Mouse (Mus musculus) embryonic facial prominence, embryonic 15.5 days (tissue): ENCODE results near the gene Patj. TPM values are rescaled to one million over a fixed set of nuclear protein-coding genes. Genes with fewer than 3 reads are reported as not detected.

Experiments
- ATAC-seq: fragments of 200-750 bp; cut with Nextera tagmentation; 2 replicates; pipeline ENCODE4 v1.8.0; 2017; ENCODE audit warnings: low read depth, moderate TSS enrichment; ENCODE audit not compliant: insufficient number of reproducible peaks, low FRiP score, low TSS enrichment
- H3K27ac ChIP-seq: fragments of 300-500 bp; sonication (generic); replicated peaks from 2 replicates; pipeline ENCODE4 v1.5.1; 2015; ENCODE audit warnings: mild to moderate bottlenecking, inconsistent platforms
- H3K27me3 ChIP-seq: fragments of 300-500 bp; sonication (generic); 2 replicates; pipeline ENCODE4 v1.6.1; 2015; ENCODE audit warnings: inconsistent platforms
- H3K36me3 ChIP-seq: fragments of 300-500 bp; sonication (generic); 2 replicates; pipeline ENCODE4 v1.6.1; 2015; ENCODE audit warnings: mild to moderate bottlenecking, inconsistent platforms
- H3K4me1 ChIP-seq: fragments of 300-500 bp; sonication (generic); 2 replicates; pipeline ENCODE4 v1.6.1; 2015; ENCODE audit warnings: inconsistent platforms
- H3K4me2 ChIP-seq: fragments of 300-500 bp; sonication (generic); replicated peaks from 2 replicates; pipeline ENCODE4 v1.6.1; 2015; ENCODE audit warnings: mild to moderate bottlenecking, inconsistent platforms
- H3K4me3 ChIP-seq: fragments of 300-500 bp; sonication (generic); replicated peaks from 2 replicates; pipeline ENCODE4 v1.5.1; 2015; ENCODE audit warnings: mild to moderate bottlenecking, inconsistent platforms
- H3K9ac ChIP-seq: fragments of 300-500 bp; sonication (generic); 2 replicates; pipeline ENCODE4 v1.6.1; 2015; ENCODE audit warnings: inconsistent platforms
- H3K9me3 ChIP-seq: fragments of 300-500 bp; sonication (generic); replicated peaks from 2 replicates; pipeline ENCODE4 v1.6.1; 2016; ENCODE audit warnings: inconsistent platforms
- WGBS: fragments of 180-500 bp; shearing (Covaris S2); methylation state at CpG from one replicate; pipeline ENCODE4 v1.1.7; 2015; 5-methylcytosine and 5-hydroxymethylcytosine counted together
- microRNA-seq: library from miRNA; unstranded; fragments of <30 nt; microRNA quantifications from one replicate; pipeline ENCODE4, GENCODE M21; 2016; ENCODE audit warnings: borderline number of aligned reads
- polyA plus RNA-seq: library from polyadenylated mRNA; unstranded; fragments of >200 nt; fragmentation: Nextera tagmentation; extraction: Ambion mirVana; gene quantifications from 2 replicates; pipeline ENCODE4 v1.2.1, GENCODE M21; 2015

Gene Patj
- polyA plus RNA-seq, 1 experiment from 2014 or later, result 10.4 TPM

DNA sequence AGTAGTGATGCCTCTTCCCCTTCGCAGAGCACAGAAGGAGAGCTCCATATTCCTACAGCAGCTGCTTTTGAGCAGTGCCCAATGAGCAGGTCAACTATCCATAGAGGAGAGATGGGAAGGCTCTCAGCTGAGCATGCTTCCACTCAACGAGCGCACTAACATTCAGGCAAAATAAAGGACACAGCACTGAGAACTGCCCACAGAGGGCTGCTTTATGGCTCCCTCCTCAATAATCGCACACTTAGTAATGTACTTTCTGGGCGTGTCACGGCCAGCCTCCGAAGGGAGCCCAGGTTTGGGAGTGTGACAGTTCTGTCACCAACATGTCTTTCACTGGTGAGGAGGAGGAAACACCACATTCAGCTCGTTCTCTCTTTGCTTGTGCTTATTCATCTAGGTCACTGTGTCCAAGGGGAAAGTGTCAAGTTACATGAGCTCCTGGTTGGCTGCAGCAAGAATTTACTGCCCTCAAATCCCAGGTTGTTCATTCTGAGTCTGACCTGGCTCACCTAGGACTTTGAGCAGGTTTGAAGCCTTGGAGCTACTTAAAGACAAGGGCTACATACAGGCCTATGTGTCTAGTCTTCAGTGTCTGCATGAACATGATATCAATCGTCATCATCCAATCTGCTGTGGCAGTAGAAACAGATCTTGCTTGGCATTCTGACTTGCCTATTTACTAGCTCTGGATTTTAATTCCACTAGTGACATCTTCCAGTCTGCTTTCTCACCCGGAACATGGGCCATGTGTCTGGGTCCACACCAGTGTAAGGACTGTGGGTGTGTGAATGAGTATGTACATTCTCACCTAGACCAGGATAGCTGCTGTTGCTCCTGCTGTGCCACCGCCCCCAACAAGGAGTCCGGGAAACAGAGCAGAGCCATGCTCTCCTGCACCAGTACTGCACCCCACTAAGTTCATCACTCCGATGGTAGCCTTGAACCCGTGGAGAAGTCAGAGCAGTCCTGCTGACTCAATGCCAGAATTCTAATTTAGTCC, 371.8 kb downstream of the Patj start:
- WGBS, result 76% methylated on average over 14 of the region's 14 CpGs
- Histone ChIP-seq H3K27ac (no peak overlapping the region), H3K36me3 (peaks cover 15% of the 10 kb centered on the region), H3K9ac (no peak overlapping the region), H3K27me3 (no peaks in the 10 kb centered on the region), H3K4me3 (no peak overlapping the region), H3K4me2 (no peak overlapping the region), H3K9me3 (no peaks in the 10 kb centered on the region), H3K4me1 (no peaks in the 10 kb centered on the region)
- ATAC-seq, result no peak

Small RNA genes lying within 50 kb of the gene (microRNA-seq; reads per million reads assigned to microRNA genes)
- gene Gm22625, result not detected
- gene Gm26154, result not detected

Other genes with a start within 250 kb of the Patj start
- gene Tm2d1, start 12.5 kb upstream of the Patj start, polyA plus RNA-seq, result 83.2 and 84.8 TPM in 2 replicates